Mouse (Mus musculus) limb, embryonic 13.5 days (tissue): Measurements from ENCODE around the gene Abcf3. TPM values are rescaled to one million over a fixed set of nuclear protein-coding genes. Genes with fewer than 3 reads are reported as not detected.

Experiments
- ATAC-seq: fragments of 200-750 bp; cut with Nextera tagmentation; 2 replicates; pipeline ENCODE4 v1.8.0; 2017; ENCODE audit warnings: low read depth, moderate number of reproducible peaks, moderate TSS enrichment; ENCODE audit not compliant: low FRiP score
- H3K27ac ChIP-seq: fragments of 300-500 bp; sonication (generic); 2 replicates; pipeline ENCODE4 v1.5.1; 2015; ENCODE audit warnings: inconsistent platforms, mild to moderate bottlenecking, moderate library complexity
- H3K27me3 ChIP-seq: fragments of 300-500 bp; sonication (generic); 2 replicates; pipeline ENCODE4 v1.6.1; 2015; ENCODE audit warnings: mild to moderate bottlenecking, inconsistent platforms
- H3K36me3 ChIP-seq: fragments of 300-500 bp; sonication (generic); 2 replicates; pipeline ENCODE4 v1.6.1; 2015; ENCODE audit warnings: inconsistent platforms, mild to moderate bottlenecking, moderate library complexity
- H3K4me1 ChIP-seq: fragments of 300-500 bp; sonication (generic); 2 replicates; pipeline ENCODE4 v1.6.1; 2015; ENCODE audit warnings: inconsistent platforms
- H3K4me2 ChIP-seq: fragments of 300-500 bp; sonication (generic); replicated peaks from 2 replicates; pipeline ENCODE4 v1.6.1; 2015; ENCODE audit warnings: inconsistent platforms, mild to moderate bottlenecking, moderate library complexity
- H3K4me3 ChIP-seq: fragments of 300-500 bp; sonication (generic); 2 replicates; pipeline ENCODE4 v1.5.1; 2015; ENCODE audit warnings: moderate library complexity, mild to moderate bottlenecking, inconsistent platforms
- H3K9ac ChIP-seq: fragments of 300-500 bp; sonication (generic); 2 replicates; pipeline ENCODE4 v1.6.1; 2015; ENCODE audit warnings: mild to moderate bottlenecking, inconsistent platforms
- H3K9me3 ChIP-seq: fragments of 300-500 bp; sonication (generic); 2 replicates; pipeline ENCODE4 v1.6.1; 2016; ENCODE audit warnings: inconsistent platforms
- WGBS: fragments of 180-500 bp; shearing (Covaris S2); methylation state at CpG from one replicate; pipeline ENCODE4 v1.1.7; 2015; 5-methylcytosine and 5-hydroxymethylcytosine counted together
- polyA plus RNA-seq: library from polyadenylated mRNA; unstranded; fragments of >200 nt; fragmentation: Nextera tagmentation; extraction: Ambion mirVana; gene quantifications from 2 replicates; pipeline ENCODE4 v1.2.1, GENCODE M21; 2015

Abcf3 gene
- polyA plus RNA-seq, 1 experiment from 2014 or later = 78.1 TPM

DNA sequence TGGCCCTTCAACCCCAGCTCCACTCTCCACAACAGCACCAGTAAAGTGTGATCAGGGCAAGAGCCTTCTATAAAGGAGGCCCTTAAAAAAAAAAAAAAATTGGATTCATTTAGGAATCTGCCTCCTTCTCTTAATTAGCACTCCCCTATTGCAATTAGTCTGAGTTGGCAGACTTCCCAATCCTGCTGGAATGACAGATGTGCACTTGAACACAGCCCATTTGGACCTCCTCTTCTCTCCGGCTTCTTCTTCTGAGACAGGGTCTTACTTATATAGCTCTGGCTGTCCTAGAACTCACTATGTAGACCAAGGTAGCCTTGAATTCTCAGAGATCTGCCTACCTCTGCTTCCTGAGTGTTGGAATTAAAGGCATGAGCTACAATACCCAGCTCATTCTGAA lies 19.0 kb upstream of the Abcf3 start:
- Histone ChIP-seq H3K4me1 (no peaks in the 10 kb centered on the region), H3K9me3 (no peaks in the 10 kb centered on the region), H3K4me2 (no peak overlapping the region), H3K36me3 (peaks cover 93% of the 10 kb centered on the region), H3K27me3 (no peaks in the 10 kb centered on the region), H3K27ac (no peak overlapping the region), H3K9ac (no peak overlapping the region), H3K4me3 (no peak overlapping the region)
- WGBS = 85% methylated on average over 1 of the region's 1 CpGs
- ATAC-seq = no peak

DNA sequence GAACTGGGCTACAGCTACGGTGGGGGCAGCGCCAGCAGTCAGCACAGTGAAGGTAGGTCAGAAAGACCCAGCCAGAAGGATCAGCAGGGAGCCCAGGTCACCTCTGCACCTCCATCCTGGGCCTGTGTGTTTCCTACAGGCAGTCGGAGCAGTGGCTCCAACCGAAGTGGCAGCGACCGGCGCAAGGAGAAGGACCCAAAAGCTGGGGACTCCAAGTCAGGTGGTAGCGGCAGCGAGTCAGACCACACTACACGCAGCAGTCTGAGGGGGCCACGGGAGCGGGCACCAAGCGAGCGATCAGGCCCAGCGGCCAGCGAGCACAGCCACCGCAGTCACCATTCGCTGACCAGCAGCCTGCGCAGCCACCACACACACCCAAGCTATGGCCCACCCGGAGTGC lies 17.4 kb upstream of the Abcf3 start:
- H3K9ac ChIP-seq = no peak overlapping the region
- no peak for ATAC-seq
- peaks cover 80% of the 10 kb centered on the region for H3K36me3 ChIP-seq
- no peak overlapping the region for H3K4me2 ChIP-seq
- no peaks in the 10 kb centered on the region for H3K4me1 ChIP-seq
- no peak overlapping the region for H3K27ac ChIP-seq
- H3K9me3 ChIP-seq = no peaks in the 10 kb centered on the region
- H3K27me3 ChIP-seq = no peaks in the 10 kb centered on the region
- 95% methylated on average over 20 of the region's 20 CpGs for WGBS
- no peak overlapping the region for H3K4me3 ChIP-seq

DNA sequence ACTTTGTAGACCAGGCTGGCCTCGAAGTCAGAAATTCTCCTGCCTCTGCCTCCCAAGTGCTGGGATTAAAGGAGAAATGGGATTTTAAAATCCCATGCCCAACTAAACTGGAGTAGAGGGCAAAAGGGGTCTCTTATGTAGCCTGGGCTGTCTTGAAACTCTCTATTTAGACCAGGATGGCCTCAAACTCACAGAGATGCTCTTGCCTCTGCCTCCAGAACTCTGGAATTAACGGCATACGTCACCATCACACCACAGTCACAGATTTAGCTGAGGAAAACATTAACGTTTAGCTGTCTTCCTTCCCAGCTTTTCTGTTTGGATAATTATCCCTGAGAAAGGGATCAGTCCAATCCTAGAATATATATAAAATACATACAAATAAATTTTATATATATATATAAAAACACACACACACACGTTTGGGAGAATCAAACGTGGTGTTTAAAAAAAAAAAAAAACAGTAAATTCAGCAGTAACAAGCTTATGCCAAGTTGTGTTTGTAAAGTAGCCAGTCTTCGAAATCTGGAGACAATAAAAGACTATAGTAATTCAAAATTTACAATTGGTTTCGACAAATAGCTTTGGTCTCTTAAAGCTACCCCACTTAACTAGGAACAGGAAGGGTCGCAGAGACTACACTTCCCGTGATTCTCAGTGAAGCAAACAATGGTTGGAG lies 13.6 kb upstream of the Abcf3 start:
- WGBS = 43% methylated on average over 10 of the region's 10 CpGs
- Histone ChIP-seq H3K9me3 (no peaks in the 10 kb centered on the region), H3K27me3 (no peaks in the 10 kb centered on the region), H3K4me2 (0 out of 2 replicates have a peak overlapping the region, but pooled peaks have one; percentile 15), H3K36me3 (peaks cover 63% of the 10 kb centered on the region), H3K9ac (no peak overlapping the region), H3K4me1 (peaks cover 25% of the 10 kb centered on the region), H3K27ac (no peak overlapping the region), H3K4me3 (no peak overlapping the region)
- ATAC-seq = 0 out of 2 replicates have a peak, but pooled peaks have one; percentile 1

DNA sequence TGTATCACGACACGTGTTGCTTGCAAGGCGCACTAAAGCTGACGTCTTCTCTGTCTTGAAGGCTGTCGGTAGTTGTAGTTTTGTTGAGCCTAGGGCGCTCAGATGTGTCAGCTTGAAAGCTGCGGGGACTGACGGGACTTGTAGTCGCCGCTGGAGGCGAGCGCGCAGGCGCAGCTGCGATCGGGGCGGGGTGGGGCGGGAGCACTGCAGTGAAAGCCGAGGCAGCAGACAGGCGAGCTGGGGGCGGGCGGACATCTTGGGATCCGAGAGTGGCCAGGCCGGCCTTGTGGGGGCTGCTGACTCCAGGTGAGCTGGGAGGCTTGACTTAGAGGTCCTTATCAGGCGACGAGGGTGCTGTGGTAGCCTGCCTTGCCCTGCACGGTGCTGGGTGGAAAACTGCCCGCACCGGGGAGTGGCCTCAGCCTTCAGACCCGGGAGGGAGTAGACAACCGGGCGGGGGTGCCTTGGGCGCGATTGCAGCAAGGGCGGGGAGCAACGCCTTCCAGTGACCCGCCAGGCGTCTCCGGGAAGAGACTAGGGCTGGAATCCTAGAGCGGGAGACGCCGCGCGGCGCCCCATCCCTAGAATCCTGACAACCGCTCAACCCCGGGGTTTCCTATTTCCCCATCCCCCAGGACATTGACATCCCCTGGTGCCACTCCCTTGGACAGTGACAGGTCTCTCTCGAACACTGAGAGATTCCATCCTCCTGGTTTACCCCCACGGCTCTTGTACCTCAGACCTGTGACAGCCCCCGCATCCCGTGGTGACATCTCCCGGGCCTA lies 12.9 kb upstream of the Abcf3 start, which contains the start of gene Ap2m1:
TSS of gene Ap2m1 (plus strand) at position 183 of the 785 bp plus-strand sequence.
- ATAC-seq = peak; percentile 98
- no peaks in the 10 kb centered on the region for H3K9me3 ChIP-seq
- H3K27ac ChIP-seq = peak within 1 kb of the TSS; percentile 72
- H3K36me3 ChIP-seq = peaks cover 63% of the 10 kb centered on the region
- H3K4me1 ChIP-seq = peaks cover 25% of the 10 kb centered on the region
- H3K9ac ChIP-seq = peak within 1 kb of the TSS; percentile 96
- H3K4me3 ChIP-seq = peak within 1 kb of the TSS; percentile 90
- no peaks in the 10 kb centered on the region for H3K27me3 ChIP-seq
- under 1% methylated on average over 52 of the region's 52 CpGs for WGBS
- peak within 1 kb of the TSS; percentile 88 for H3K4me2 ChIP-seq

DNA sequence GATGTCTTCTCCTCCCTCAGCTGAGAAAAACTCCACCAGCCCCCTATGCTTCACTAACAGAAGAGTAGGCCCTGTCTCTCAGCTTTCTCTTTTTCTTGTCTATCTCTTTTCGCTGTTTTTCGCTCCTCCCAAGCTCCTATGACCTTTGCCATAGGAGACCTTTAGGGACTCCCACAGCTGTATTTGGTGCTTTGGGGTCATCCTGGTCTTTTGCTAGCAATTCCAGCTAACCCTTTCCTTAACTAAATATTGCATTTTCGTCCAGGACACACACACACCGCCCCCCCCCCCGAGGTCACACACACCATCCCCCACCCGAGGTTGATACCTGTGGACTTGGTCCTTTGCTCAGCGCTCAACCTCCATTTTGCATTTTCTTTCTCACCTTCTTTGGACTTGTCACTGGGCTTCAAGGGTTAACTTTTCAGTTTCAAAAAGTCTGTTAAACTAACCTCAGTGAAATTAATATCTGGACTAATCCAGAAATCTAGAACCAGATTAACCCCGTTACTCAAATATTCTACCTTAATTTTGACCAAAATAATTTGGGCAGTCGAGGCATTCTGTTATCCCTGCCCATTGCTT lies 12.2 kb upstream of the Abcf3 start:
- WGBS = 32% methylated on average over 9 of the region's 9 CpGs
- H3K36me3 ChIP-seq = peaks cover 63% of the 10 kb centered on the region
- H3K4me1 ChIP-seq = peaks cover 25% of the 10 kb centered on the region
- no peak for ATAC-seq
- H3K4me2 ChIP-seq = peak overlapping the region; percentile 88
- H3K9ac ChIP-seq = peak overlapping the region; percentile 96
- no peaks in the 10 kb centered on the region for H3K27me3 ChIP-seq
- peak overlapping the region; percentile 90 for H3K4me3 ChIP-seq
- H3K9me3 ChIP-seq = no peaks in the 10 kb centered on the region
- peak overlapping the region; percentile 72; the same call in 1 of the 2 replicates for H3K27ac ChIP-seq

DNA sequence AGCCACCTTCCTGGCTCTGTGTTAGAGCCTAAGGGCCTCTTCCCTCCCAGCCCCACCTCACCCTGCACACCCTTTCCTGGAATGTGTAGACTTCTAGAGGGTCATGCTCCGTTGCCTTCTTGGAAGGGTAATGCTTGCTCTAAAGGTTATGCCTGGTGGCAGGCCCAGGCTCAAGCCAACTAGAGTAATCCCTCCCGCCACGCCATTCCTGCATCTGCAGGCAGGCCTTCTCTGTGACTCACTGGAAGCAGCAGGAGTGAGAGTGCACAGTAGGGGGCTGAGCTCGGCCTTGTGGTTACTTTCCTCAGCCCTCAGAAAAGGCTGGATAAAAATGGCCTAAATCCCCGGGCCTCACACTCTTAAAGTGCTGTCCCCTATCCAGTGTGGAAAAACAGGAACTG lies 11.3 kb upstream of the Abcf3 start:
- H3K27ac ChIP-seq = peak overlapping the region; percentile 28
- H3K9ac ChIP-seq = peak overlapping the region; percentile 96
- ATAC-seq = no peak
- peak overlapping the region; percentile 88 for H3K4me2 ChIP-seq
- H3K9me3 ChIP-seq = no peaks in the 10 kb centered on the region
- WGBS = 27% methylated on average over 5 of the region's 5 CpGs
- peaks cover 63% of the 10 kb centered on the region for H3K36me3 ChIP-seq
- H3K4me3 ChIP-seq = peak overlapping the region; percentile 90
- H3K27me3 ChIP-seq = no peaks in the 10 kb centered on the region
- H3K4me1 ChIP-seq = peaks cover 25% of the 10 kb centered on the region

DNA sequence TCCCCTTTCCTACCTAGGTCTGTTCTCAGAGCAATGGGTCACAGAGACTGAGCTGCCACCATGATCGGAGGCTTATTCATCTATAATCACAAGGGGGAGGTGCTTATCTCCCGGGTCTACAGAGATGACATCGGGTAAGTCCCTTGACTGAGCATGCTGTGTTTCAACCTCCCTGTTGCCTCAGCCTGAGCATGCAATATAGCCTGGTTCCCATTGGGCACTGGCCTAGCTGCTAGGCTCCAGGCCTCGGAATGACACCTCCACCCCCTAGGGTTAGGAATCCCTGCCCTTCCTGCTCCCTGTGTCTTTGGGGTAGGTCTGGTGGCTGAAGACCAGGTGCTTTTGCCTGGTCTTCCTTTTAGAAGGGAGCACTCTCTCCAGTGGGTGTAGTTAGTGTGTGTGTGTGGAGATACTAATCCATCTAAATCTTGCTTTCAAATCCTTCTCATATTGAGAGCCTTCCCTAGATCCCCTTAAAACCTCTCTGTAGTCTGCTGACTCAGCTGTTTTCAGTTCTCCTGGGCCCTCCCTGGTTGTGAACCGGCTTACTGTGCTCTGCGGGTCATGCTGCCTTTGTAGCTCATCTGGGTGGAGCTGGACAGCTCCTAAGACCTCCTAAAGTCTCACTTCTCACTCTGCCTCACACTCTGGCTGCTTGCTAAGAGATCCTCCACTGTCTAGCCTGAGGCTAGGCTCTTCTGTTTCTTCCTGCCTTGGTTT lies 10.6 kb upstream of the Abcf3 start:
- no peak for ATAC-seq
- Histone ChIP-seq H3K4me3 (peak overlapping the region; percentile 90), H3K4me2 (peak overlapping the region; percentile 88), H3K27ac (no peak overlapping the region; the same call in 1 of the 2 replicates), H3K27me3 (no peaks in the 10 kb centered on the region), H3K4me1 (peaks cover 25% of the 10 kb centered on the region), H3K9ac (peak overlapping the region; percentile 96), H3K36me3 (peaks cover 64% of the 10 kb centered on the region), H3K9me3 (no peaks in the 10 kb centered on the region)
- WGBS = 59% methylated on average over 6 of the region's 6 CpGs

DNA sequence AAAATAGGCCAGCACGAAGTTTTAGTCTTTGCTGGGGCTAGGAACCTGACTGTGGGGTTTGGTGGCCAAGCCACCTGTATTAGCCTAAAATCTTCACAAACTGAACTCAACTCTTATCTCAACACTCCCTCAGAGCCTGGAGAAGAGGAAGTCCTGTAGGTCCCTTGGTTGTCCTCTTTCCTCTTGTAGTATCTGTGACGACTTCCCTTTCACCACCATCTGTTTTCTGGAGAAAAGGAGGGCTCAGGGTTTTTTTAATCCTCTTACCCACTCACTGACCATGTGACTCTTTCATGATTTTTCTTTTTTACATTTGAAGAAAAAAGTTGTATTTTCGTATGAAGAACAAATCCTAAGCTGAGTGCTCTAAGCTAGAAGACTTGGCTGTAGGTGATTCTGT lies 8.7 kb upstream of the Abcf3 start:
- Histone ChIP-seq H3K9me3 (no peaks in the 10 kb centered on the region), H3K9ac (no peak overlapping the region), H3K36me3 (peaks cover 66% of the 10 kb centered on the region), H3K27ac (no peak overlapping the region), H3K4me2 (no peak overlapping the region), H3K4me1 (peaks cover 25% of the 10 kb centered on the region), H3K4me3 (no peak overlapping the region), H3K27me3 (no peaks in the 10 kb centered on the region)
- no peak for ATAC-seq
- 67% methylated on average over 3 of the region's 3 CpGs for WGBS

DNA sequence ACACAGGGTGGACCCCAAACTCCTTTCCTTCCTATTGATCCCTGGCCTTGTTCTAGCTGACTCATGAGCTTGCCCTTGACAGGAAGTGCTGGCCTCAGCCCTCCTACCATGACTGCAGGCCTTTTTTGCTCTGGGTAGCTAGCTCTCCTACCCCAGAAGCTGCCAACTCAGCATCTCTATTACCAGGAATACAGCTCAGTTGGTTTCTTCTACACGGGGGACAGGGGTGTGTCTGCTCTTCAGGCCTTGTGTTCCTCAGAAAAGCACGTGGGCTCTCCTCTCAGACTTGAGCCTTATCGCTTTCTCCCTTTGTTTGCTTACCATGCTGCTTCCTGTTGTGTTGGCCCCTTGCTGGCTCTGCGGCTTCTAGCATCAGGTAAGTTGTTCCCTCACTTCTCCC lies 7.9 kb upstream of the Abcf3 start:
- no peak overlapping the region for H3K4me2 ChIP-seq
- H3K9me3 ChIP-seq = no peaks in the 10 kb centered on the region
- H3K4me1 ChIP-seq = peaks cover 25% of the 10 kb centered on the region
- 89% methylated on average over 4 of the region's 4 CpGs for WGBS
- H3K4me3 ChIP-seq = no peak overlapping the region
- H3K36me3 ChIP-seq = peaks cover 74% of the 10 kb centered on the region
- no peak overlapping the region for H3K27ac ChIP-seq
- no peak overlapping the region for H3K9ac ChIP-seq
- no peaks in the 10 kb centered on the region for H3K27me3 ChIP-seq
- ATAC-seq = no peak

DNA sequence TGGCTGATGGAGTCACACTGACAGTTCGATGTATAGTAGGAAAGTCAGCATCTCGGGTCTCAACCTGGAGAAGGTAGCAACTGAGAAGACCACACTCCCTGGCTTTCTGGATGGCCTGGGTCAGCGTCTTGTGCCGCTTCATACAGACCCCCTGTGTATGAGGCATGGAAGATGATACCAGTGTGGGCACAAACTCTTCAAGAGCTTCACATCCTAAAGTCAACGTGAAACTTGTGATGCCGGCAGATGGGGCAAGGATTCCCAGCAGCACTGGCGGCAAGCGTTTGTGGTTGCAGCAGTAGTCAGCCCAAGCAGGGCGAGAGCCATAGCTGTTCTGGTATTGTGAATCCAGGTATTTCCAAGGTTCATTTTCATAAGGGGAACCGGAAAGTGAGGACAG lies 2.7 kb upstream of the Abcf3 start:
- Histone ChIP-seq H3K36me3 (peaks cover 62% of the 10 kb centered on the region), H3K9ac (no peak overlapping the region), H3K9me3 (no peaks in the 10 kb centered on the region), H3K4me2 (no peak overlapping the region), H3K4me3 (no peak overlapping the region), H3K27me3 (no peaks in the 10 kb centered on the region), H3K27ac (no peak overlapping the region), H3K4me1 (peaks cover 19% of the 10 kb centered on the region)
- 89% methylated on average over 10 of the region's 10 CpGs for WGBS
- ATAC-seq = no peak

DNA sequence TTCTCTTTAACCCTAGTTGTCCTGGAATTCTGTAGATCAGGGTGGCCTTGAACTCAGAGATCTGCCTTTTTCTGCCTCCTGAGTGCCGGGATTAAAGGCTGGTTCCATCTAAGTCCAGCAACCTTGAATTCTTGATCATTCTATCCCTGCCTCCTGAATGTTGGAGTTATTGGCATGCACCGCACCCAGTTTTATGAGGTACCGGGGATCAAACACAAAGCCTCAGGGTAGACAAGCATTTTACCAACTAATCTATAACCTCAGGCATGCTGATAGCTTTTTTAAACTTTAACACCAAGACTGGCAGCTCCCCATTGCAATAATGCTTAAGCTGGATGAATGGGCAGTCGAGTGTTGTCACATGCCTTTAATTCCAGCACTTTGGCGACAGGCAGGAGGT lies 954 bp upstream of the Abcf3 start:
- peaks cover 61% of the 10 kb centered on the region for H3K36me3 ChIP-seq
- no peaks in the 10 kb centered on the region for H3K27me3 ChIP-seq
- peaks cover 19% of the 10 kb centered on the region for H3K4me1 ChIP-seq
- no peak for ATAC-seq
- peak overlapping the region; percentile 71 for H3K9ac ChIP-seq
- H3K4me2 ChIP-seq = peak overlapping the region; percentile 81
- no peaks in the 10 kb centered on the region for H3K9me3 ChIP-seq
- WGBS = 44% methylated on average over 5 of the region's 5 CpGs
- no peak overlapping the region for H3K27ac ChIP-seq
- peak overlapping the region; percentile 74 for H3K4me3 ChIP-seq

DNA sequence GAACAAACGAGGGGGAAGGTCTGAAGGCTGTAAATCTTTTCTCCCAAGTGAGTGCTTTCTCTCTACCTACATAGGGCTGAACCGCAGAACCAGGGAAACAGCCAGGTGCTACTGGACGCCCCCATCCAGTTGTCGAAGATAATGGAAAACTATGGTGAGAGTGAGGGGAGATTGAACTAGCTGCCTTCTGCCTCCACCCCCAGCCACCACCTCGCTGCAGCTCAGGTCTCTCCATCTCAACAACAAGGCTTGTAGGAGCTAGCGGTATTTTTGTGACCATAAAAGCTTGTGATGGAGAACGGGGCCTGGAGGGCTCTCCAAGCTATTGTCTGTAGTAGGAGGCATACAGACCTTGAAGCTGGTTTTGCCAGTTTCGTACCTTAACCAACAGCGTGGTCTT lies 784 bp downstream of the Abcf3 start:
- 49% methylated on average over 9 of the region's 9 CpGs for WGBS
- Histone ChIP-seq H3K4me1 (peaks cover 19% of the 10 kb centered on the region), H3K4me3 (peak overlapping the region; percentile 74), H3K9ac (peak overlapping the region; percentile 86), H3K27ac (no peak overlapping the region), H3K36me3 (peaks cover 64% of the 10 kb centered on the region), H3K4me2 (peak overlapping the region; percentile 81), H3K27me3 (no peaks in the 10 kb centered on the region), H3K9me3 (no peaks in the 10 kb centered on the region)
- ATAC-seq = no peak
